Mouse (Mus musculus) E14TG2a.4 (cell line): ENCODE results near the gene Gm6904.

Experiments used
- H3K27me3 ChIP-seq: 2 replicates; pipeline ENCODE4 v1.6.1; 2014; ENCODE audit warnings: low read length, control low read depth; ENCODE audit not compliant: insufficient read depth
- H3K36me3 ChIP-seq: 2 replicates; pipeline ENCODE4 v1.6.1; 2014; ENCODE audit warnings: low read length, control low read depth; ENCODE audit not compliant: insufficient read depth
- H3K4me1 ChIP-seq: replicated peaks from 2 replicates; pipeline ENCODE4 v1.6.1; 2014; ENCODE audit warnings: low read depth, low read length, control low read depth
- H3K4me3 ChIP-seq: replicated peaks from 2 replicates; pipeline ENCODE4 v1.5.1; 2014; ENCODE audit warnings: mild to moderate bottlenecking, low read length
- H3K9me3 ChIP-seq: 2 replicates; pipeline ENCODE4 v1.6.1; 2014; ENCODE audit warnings: low read length, control low read depth
- CTCF ChIP-seq: conservative IDR thresholded peaks from 2 replicates; pipeline ENCODE4 v1.5.1; 2014; ENCODE audit warnings: low read length
- NANOG ChIP-seq: IDR thresholded peaks from 2 replicates; pipeline ENCODE4 v1.6.1; 2014; ENCODE audit warnings: borderline replicate concordance, low read length, mixed read lengths
- POU5F1 ChIP-seq: IDR thresholded peaks from 2 replicates; pipeline ENCODE4 v1.6.1; 2014; ENCODE audit warnings: low read length, borderline replicate concordance

Gm6904 gene

DNA sequence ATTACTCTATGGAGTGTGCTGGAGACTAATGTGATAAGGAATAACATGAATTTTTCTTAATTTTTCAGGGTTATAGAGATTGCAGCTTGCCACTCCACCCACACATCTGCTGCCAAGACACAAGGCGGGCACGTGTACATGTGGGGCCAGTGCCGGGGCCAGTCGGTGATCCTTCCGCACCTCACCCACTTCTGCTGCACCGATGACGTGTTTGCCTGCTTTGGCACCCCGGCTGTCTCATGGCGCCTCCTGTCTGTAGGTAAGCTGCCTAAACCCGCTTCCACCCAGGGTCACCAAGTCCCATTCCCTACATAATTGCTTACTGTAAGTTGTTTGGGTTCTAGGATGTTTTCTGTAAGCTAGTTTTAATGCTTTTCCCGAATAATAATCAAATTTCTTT, 33.8 kb downstream of the Gm6904 start:
- H3K36me3 ChIP-seq, result peaks cover 99% of the 10 kb centered on the region
- H3K9me3 ChIP-seq, result no peaks in the 10 kb centered on the region
- H3K4me3 ChIP-seq, result no peak overlapping the region
- TF ChIP-seq POU5F1 (no peak), NANOG (no peak), CTCF (no peak)
- H3K27me3 ChIP-seq, result no peaks in the 10 kb centered on the region
- H3K4me1 ChIP-seq, result no peaks in the 10 kb centered on the region

DNA sequence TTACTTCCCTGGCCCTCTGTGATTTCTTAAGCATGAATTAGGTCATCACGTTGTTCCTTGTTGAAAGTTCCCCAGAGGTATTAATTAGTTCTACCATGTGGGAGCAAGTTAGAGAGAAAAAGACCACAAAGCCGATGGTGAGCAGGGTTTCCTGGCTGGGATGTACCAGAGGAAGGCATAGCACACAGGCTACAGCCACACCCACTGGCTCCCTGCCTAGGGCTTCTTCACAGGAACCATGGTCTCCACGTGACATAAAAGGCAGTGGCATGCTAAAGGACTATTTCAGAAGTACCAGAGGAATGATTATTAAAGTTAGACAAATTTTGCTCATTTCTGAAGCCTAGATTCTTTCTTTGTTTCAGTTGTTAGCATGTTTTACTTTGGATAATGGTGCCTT, 40.8 kb downstream of the Gm6904 start:
- H3K36me3 ChIP-seq, result peaks cover 95% of the 10 kb centered on the region
- no peaks in the 10 kb centered on the region for H3K9me3 ChIP-seq
- no peak overlapping the region for H3K4me3 ChIP-seq
- H3K27me3 ChIP-seq, result no peaks in the 10 kb centered on the region
- TF ChIP-seq NANOG (no peak), CTCF (no peak), POU5F1 (no peak)
- H3K4me1 ChIP-seq, result peaks cover 5% of the 10 kb centered on the region

DNA sequence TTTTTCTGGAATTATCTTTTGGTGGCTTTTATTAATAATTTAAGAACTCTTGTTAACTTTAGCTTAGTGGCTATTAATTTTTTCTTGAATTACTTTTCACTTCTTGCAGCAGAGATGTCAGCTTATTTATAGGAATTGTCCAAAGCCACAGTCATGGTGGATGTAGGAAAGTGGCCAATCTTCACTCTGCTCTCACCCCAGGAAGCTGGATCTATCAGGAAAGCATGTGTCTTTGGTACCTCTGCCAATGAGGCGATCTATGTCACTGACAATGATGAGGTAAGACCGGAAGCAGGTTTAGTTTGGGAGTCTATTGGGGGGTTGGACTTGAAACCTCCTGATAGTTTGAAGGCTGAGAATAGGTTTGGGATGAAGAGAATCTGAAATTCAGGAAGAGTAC, 50.2 kb downstream of the Gm6904 start:
- peaks cover 39% of the 10 kb centered on the region for H3K4me1 ChIP-seq
- peaks cover 69% of the 10 kb centered on the region for H3K36me3 ChIP-seq
- no peaks in the 10 kb centered on the region for H3K27me3 ChIP-seq
- no peak overlapping the region for H3K4me3 ChIP-seq
- no peaks in the 10 kb centered on the region for H3K9me3 ChIP-seq
- TF ChIP-seq CTCF (no peak), POU5F1 (no peak), NANOG (no peak)

DNA sequence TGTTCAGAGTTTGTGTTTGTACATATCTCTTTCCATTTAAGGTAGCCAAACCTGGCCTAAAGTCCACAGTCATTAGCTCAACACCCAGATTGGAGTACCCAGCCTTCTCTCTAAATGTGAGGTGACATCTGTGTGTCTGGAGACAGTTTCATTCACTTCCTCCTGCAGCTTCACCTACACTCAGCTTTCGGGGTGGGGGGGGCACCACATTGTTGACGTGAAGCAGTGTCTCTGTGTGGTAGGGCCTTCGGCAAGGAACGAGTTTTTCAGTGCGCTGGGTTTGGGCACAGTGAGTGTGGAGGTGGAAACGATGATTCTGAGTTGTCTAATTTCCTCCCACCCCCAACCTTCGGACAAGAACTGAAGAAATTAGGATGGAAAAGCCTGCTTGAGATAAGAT, 51.0 kb downstream of the Gm6904 start:
- H3K4me1 ChIP-seq, result peaks cover 39% of the 10 kb centered on the region
- H3K4me3 ChIP-seq, result no peak overlapping the region
- H3K9me3 ChIP-seq, result no peaks in the 10 kb centered on the region
- TF ChIP-seq NANOG, result no peak
- no peak for TF ChIP-seq POU5F1
- TF ChIP-seq CTCF, result no peak
- no peaks in the 10 kb centered on the region for H3K27me3 ChIP-seq
- peaks cover 61% of the 10 kb centered on the region for H3K36me3 ChIP-seq

DNA sequence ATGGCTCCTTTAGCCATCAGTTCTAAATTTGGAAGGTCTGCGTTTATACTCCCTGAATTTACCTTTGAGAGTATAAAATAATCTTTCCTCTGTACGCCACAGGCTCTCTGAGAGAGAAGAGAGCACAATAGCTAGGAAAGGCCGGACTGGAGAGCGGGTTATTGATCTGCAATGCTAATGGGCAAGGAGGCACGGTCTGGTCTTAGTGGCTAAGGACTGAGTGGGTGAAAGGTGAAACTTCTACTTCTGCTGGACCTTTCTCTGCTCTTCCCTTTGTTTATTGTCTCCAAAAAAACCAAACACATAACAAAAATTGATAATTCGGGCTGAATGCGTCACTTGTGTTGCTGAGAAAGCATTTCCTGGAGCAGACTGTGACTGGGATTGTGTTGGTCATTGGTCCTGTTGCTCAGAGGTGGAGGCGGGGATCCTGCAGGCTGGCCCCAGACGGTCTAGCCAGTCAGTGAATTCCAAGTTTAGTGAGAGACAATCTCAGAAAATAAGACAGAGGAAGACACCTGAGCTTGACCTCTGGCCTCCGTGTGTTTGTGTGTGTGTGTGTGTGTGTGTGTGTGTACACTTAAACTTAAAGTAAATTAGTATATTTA, 53.9 kb downstream of the Gm6904 start:
- no peak overlapping the region for H3K4me3 ChIP-seq
- H3K36me3 ChIP-seq, result peaks cover 39% of the 10 kb centered on the region
- no peaks in the 10 kb centered on the region for H3K9me3 ChIP-seq
- peaks cover 52% of the 10 kb centered on the region for H3K4me1 ChIP-seq
- H3K27me3 ChIP-seq, result no peaks in the 10 kb centered on the region
- TF ChIP-seq POU5F1, result no peak
- TF ChIP-seq CTCF, result no peak
- TF ChIP-seq NANOG, result no peak

DNA sequence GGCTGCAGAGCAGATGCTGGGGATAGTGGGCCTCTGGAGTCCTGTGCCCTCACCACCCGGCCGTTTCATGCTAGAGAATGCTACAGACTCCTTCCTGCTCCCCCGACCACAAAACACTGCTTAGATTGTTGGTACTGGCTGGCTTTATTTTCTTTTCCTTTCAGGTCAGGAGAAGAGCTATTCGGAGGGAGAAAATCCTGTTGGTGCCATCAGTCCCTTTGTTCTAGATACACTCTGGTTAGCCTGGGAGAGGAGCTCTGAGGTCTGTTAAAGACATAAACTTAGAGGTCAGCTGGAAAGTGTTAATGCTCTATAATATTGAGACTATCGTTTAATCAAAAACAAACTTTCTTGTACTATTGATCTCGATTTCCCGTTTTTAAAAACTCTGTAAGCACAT, 54.6 kb downstream of the Gm6904 start:
- H3K27me3 ChIP-seq, result no peaks in the 10 kb centered on the region
- TF ChIP-seq POU5F1 (no peak), CTCF (no peak), NANOG (no peak)
- H3K9me3 ChIP-seq, result no peaks in the 10 kb centered on the region
- no peak overlapping the region; the same call in 1 of the 2 replicates for H3K4me3 ChIP-seq
- H3K4me1 ChIP-seq, result peaks cover 54% of the 10 kb centered on the region
- H3K36me3 ChIP-seq, result peaks cover 33% of the 10 kb centered on the region

DNA sequence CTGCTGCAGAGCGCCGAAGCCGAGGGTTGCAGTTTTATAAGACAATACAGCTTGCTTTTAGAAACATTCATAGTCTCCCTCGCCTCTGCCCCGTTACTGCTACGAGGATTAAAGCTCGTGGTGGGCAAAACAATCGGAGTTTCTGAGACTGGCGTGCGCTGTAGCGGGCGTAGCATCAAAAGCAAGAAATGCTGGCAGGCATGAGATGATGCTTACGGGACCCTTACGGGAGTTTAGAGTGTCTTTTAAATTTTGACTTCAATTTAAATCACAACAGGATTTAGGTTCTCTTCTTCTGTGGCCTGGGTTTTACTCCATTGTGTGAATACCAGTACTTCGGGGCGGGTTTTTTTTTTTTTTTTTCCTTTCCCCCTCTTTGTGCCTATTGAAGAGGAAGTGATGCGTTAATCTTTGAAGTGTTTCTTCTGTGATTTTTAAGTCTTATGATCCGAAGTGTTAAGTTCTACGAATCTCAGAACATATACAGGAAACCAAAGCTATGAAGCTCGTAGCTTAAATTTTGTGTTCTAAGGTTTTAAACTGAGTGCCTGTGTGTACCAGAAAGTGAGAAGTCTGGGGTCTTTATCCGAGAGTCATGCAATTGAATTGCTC, 58.3 kb downstream of the Gm6904 start:
- peaks cover 59% of the 10 kb centered on the region for H3K4me1 ChIP-seq
- TF ChIP-seq POU5F1 (no peak), CTCF (no peak), NANOG (no peak)
- H3K9me3 ChIP-seq, result peaks cover 9% of the 10 kb centered on the region
- peaks cover 9% of the 10 kb centered on the region for H3K36me3 ChIP-seq
- H3K27me3 ChIP-seq, result no peaks in the 10 kb centered on the region
- H3K4me3 ChIP-seq, result peak overlapping the region; percentile 91

DNA sequence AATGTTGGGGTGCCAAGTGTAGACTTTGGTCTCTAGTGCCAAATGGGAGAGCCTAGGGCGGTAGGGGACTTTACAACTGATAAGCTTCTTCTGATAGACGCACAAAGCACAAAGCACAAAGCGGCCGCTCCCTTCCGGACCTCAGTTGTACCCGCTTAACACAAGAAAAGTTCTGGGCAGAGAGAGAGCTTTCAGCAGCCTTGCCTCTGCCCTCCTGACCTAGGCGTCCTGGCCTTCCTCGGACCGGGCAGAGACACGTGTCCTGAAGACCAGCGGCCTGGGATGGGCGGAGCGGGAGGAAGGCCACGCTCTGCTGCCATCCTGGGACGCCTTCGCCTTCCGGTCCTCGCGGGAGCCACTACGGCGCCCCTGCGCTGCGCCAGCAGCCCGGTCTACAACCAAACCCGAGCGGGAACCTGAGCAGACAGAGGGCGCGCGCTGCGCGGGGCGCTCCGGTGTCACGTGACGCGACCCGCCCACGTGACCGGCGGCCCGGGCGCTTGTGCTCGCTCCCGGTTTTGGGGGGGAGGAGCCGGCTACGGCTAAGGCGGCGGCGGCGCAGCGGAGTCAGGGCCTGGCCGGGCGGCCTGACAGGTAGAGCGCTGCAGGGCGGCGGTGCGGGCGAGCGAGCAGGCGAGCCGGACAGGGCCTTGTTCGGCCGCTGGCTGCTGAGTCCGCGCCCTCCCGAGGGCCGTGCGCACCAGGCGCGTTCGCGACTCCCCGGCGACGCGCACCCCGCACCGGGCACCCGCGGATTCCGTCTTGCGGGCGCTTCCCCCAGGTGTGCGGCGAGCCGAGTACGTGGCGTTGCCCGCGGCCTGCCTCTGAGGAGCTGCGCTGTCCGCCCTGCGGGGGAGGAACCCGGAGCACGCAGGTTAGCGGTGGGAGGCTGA, 59.1 kb downstream of the Gm6904 start, which contains the start of gene Rcbtb1:
Gene Rcbtb1, plus strand, starts transcription at position 499 of the 893 bp plus-strand sequence.
- peak within 1 kb of the TSS; percentile 91 for H3K4me3 ChIP-seq
- H3K27me3 ChIP-seq, result no peaks in the 10 kb centered on the region
- peaks cover 17% of the 10 kb centered on the region for H3K9me3 ChIP-seq
- H3K4me1 ChIP-seq, result peaks cover 51% of the 10 kb centered on the region
- peaks cover 6% of the 10 kb centered on the region; the same call in 1 of the 2 replicates for H3K36me3 ChIP-seq
- TF ChIP-seq POU5F1, result no peak
- TF ChIP-seq CTCF, result no peak
- TF ChIP-seq NANOG, result no peak
